Mouse (Mus musculus) gastrocnemius, postnatal 36 days (tissue): ENCODE data around the gene Pus3. TPM values are rescaled to one million over a fixed set of nuclear protein-coding genes. Genes with fewer than 3 reads are reported as not detected.

Experiments used
- DNase-seq, 2 experiments: peaks; one replicate each; pipeline ENCODE4 v3.0.0; 2022
- intact Hi-C: fragments of 180-260 bp; cut with DNase I; formaldehyde crosslinking; loops from one replicate; pipeline ENCODE4 v1.15.1; 2025
- total RNA-seq, 2 experiments: library from RNA; stranded (reverse); gene quantifications; 2 replicates each; pipeline ENCODE4 v1.2.3; 2021

The Pus3 gene
- total RNA-seq, 2 experiments from 2014 or later, result 6.8 to 8.5 TPM

DNA sequence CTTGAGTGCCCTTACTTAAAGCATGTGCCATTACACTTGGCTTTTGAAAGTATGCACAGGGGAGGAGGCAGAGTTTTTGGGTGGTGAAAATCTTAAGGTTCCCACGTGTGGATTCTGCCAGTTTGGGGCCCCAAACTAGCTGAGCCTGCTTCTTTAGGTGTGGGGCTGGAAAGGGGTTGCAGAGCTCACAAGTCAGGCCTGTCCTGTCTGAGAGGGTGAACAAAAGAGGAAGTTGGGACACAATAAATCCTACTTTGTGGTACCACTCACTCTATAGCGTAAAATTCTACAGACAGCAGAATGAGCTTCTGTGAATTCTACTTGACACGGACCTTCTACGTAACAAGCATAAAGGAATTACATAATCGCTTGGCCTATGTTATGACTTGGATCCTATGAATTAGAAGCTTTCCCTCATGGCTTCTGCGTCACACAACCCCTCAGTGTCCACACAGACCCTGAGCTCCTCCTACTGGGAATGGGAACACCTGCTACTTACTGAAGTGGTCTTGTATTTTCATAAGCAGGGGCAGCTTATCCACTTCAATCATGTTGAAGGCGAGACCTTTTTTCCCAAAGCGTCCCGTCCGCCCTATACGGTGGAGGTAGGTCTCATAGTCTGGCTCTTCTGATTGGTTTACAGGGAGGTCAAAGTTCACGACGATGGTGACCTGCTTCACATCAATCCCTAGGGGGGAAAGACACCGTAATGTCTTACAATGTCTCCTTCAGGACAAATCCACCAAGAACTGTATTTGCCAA is 15.1 kb upstream of the Pus3 start:
- DNase-seq, result no peak
- intact Hi-C loops, result no loop called here

- DNase-seq, result no peak
- intact Hi-C loops, result no loop called here
Observed at GRCm38 (mm10) chr9:35544666-35545065, 13.7 kb upstream of the Pus3 start.

GRCm38 (mm10) chr9:35545704-35546103 is 12.7 kb upstream of the Pus3 start:
- intact Hi-C loops, result no loop called here
- no peak for DNase-seq

- DNase-seq, result no peak
- intact Hi-C loops, result no loop called here
Observed at GRCm38 (mm10) chr9:35546745-35547144, 11.7 kb upstream of the Pus3 start.

DNA sequence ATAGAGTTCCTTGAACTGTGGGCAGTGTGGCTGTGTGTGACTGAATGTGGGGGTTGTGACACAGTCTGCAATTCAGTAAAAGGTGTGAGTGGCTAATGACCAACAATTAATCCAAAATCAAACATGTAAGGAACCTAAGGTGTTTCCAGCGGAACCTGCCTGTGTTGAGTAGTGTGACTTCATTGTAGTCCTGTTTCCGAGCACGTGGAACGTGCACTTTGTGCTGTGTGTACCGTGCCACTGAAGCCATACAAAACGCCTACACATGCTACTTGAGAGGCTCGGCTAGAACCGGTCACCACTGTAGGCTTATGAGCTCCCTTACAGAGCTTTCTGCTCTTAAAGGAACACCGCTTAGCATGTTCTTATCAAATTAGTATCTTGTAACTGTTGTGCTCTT is 9.9 kb upstream of the Pus3 start:
- no peak for DNase-seq
- intact Hi-C loops, result no loop called here

GRCm38 (mm10) chr9:35556494-35557102 is 1.8 kb upstream of the Pus3 start:
- intact Hi-C loops, result no loop called here
- no peak for DNase-seq

GRCm38 (mm10) chr9:35559009-35559890 is 855 bp downstream of the Pus3 start:
- peak; percentile 34 to 51 for DNase-seq
- intact Hi-C loops, result no loop called here

DNA sequence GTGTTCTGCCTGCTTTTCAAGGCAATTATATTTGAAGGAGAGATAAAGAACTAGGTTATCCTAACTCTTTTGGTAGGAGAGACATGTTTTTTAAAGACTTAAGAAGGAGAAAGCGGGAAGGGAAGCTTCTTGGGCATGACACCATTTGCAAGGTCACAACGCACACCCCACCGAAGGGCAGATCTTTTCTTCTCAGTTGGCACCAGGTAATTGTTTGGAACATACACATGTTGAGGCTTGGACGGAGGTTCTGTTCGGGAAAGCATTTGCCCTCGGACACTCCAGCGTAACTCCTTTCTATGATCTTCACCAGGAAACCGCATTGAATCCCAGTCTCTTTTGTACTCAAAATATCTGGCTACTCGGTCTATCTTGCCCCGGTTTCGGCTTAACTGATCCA is 2.7 kb downstream of the Pus3 start:
- intact Hi-C loops, result no loop called here
- DNase-seq, result no peak

GRCm38 (mm10) chr9:35561583-35561982 is 3.2 kb downstream of the Pus3 start:
- no peak for DNase-seq
- intact Hi-C loops, result no loop called here

- intact Hi-C loops, result no loop called here
- DNase-seq, result no peak
Observed at GRCm38 (mm10) chr9:35564536-35565240, 6.3 kb downstream of the Pus3 start.

- intact Hi-C loops, result no loop called here
- DNase-seq, result no peak
Observed at GRCm38 (mm10) chr9:35567995-35568394, 9.6 kb downstream of the Pus3 start.

DNA sequence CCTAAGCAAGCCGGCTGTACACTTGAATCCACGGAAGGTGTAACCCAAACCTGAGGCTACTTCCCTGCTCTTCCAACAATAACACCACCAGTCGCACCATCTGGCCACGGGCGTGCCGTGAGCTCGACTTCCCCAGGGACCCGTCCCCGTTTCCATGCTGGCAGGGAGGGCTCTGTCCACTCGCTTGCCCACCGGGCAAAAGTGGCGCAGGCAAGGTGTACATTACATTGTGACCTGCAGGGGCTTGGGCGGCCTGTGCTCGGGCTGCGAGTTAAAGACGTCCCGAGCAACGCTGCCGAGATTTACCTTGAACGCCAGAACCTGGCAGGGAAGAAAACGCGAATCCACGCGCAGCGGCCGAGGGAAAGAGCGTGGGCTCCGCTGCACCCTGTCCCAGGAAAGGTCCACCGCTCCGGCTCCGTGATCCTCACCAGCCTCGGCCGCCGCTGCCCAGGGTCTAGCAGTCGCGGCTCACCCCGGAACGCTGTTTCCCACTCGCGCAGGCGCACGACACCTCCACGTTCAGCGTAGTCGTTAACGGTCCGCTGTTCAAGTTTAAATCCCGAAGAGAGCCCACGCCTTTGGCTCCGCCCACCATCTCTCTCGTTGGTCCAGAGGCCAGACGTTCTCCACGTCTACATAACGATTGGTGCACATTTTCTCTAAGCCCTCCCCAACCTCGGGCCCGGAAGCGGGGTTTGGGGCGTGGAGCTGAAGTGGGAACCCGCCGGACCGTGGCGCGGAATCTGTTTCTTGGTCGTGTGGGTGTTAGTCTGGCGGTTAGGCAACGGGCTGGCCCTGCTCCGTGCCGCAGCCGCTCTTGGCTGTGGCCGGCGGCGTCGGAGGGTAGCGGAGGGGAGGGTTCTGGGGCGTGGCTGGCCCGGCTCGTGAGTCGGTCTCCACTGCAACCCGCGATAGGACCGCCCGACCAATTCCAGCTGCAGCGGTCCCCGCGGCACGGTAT is 11.5 kb downstream of the Pus3 start, which contains the start of the genes Pate2 and Hyls1:
Gene Pate2, plus strand, starts transcription at position 714 of the 964 bp plus-strand sequence.
Gene Hyls1, minus strand, starts transcription at position 828 of the 964 bp plus-strand sequence.
- intact Hi-C loops, result no loop called here
- peak; percentile 83 to 90 for DNase-seq

GRCm38 (mm10) chr9:35570663-35571062 is 12.3 kb downstream of the Pus3 start:
- no peak for DNase-seq
- intact Hi-C loops, result no loop called here

DNA sequence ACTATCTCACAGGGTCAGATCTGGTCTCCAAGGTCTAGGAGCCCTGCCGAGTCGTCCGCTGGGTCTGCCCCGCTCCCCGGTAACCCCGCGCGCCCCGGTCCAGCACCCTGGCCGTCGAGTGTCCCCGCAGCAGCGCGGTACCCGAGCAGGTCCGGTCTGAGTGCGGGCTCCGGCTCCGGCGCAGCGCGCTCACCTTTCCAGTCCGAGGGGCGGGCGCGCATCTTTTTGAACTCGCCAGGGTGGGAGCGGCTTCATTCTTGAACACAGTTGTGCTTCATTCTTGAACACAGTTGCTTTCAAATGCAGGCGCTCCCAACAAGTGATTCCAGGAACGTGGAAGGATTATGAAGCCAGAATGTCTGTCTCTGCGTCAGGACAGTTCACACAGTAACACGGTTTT is 16.0 kb downstream of the Pus3 start:
- intact Hi-C loops, result no loop called here

DNA sequence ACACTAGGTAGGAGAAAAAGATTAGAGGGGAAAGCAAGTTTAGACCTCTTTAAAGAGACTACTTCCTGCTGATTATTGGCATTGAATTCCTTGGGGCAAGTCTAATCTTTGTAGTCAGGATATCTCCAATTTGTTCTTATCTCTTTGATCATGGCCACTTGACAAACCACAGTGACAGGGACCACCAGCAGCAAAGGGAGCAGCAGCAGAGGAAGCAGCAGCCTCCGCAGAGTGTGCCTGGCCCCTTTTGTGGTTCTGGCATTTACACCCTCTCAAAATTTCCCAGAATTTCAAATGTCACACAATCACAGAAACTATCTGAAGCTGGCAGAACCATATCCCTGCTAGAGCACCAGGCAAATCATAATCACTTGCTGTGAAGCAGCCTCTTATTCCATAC is 29.3 kb downstream of the Pus3 start:
- no peak for DNase-seq
- intact Hi-C loops, result no loop called here

More for the DNA sequence above, 16.0 kb downstream of the Pus3 start:
- no peak for DNase-seq

DNA sequence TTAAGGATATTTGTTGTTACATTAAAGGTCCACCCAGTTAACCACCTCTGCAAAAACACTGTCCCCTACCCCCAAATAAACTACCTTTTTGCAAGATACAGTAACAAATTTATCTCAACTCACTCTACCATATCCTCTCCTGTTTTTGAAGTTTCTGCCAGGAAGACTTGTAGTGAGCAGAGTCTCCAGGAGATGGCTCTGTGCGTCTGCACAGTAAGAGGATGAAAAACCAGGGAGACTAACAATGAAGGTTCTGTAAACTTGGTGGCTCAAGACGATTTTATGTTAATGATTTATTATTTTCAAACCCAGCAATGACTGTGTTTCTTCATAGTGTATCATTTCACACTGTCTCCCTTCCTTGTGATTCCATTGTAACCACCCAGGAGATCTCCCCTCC is 34.5 kb downstream of the Pus3 start:
- no peak for DNase-seq
- intact Hi-C loops, result no loop called here

- intact Hi-C loops, result no loop called here
- no peak for DNase-seq
Observed at GRCm38 (mm10) chr9:35607647-35608405, 49.4 kb downstream of the Pus3 start.

GRCm38 (mm10) chr9:35611841-35612240 is 53.4 kb downstream of the Pus3 start, which contains the start of gene Pate4:
Gene Pate4 (minus strand): TSS chr9:35611941.
- intact Hi-C loops, result no loop called here

GRCm38 (mm10) chr9:35614005-35614404 is 55.6 kb downstream of the Pus3 start:
- intact Hi-C loops, result no loop called here
- DNase-seq, result no peak

More at GRCm38 (mm10) chr9:35611841-35612240, 53.4 kb downstream of the Pus3 start, which contains the start of gene Pate4:
- DNase-seq, result no peak
